Mouse (Mus musculus) mesoderm, embryonic 11.5 days (tissue): Measurements from ENCODE around the gene Sowahd.

Source experiments
- DNase-seq: peaks from one replicate; pipeline ENCODE4 v3.0.0-alpha.2; 2012; ENCODE audit warnings: low read depth, low spot score

Sowahd gene

DNA sequence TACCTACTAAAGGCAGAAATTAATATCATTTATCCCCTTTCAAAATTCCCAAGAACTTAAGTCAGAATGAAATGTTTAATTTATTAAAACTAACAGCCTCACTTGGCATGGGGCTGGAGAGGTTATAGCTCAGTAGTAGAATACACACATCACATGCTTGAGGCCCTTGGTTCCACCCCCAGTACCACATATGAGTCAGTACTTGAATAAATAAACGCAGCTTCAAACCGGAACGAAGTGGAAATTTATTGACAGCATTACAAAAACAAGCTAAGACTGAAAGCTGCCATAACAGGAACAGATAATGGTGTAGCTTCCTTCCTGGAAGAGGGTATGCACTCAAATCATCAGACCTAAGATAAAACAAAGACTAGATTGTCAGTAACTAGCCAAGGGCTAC, 42.8 kb downstream of the Sowahd start:
- DNase-seq, result no peak

DNA sequence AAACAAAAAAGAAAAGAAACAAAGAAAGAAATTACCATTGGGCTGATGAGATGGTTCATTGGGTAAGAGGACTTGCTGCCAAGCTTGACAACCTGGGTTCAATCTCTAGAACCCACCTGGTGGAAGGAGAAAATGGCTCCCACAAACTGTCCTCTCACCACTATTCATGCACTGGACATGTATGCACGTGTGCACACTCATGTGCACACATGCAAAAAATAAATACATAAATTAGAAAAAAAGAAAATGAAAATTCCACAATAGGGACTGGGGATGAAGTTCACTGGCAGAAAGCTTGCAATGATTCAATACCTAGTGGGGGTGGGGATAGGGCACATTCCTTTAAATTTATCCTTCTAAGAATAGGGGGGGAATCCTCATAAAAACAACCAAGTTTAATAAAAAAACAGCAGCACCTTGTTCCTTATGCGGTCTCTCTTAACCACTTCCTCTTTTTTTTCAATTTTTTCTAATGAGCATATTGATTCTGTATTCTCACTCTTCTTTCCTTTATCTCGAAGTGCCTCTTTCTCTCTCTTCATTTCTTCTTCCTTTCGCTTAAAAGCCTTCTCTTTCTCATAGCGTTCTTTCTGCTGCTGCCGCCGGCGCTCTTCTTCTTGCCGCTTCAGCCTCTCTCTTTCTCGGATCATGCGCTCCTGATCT, 46.6 kb downstream of the Sowahd start:
- DNase-seq, result no peak

DNA sequence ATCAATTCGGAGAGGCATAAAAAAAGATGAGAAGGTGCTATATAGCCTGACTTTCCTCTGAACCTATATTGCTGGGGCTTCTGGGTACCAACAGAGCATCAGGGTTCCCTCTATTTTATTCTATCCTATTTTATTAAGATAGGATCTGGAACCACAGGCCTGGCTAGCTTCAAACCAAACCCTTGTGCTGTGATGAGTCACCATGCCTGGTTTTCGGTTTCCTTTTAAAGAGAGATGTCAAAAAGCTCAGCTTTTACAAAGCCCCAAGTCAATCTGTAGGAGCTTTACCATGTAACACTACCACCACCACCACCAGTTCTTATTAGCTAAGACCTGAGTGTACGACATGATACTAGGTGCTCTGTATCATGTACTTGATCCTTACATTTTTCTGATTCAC, 50.0 kb downstream of the Sowahd start:
- no peak for DNase-seq
